Mouse (Mus musculus): Measurements from ENCODE around the gene Lrrc56. TPM values are rescaled to one million over a fixed set of nuclear protein-coding genes. Genes with fewer than 3 reads are reported as not detected.

Lrrc56 gene
- 14.9 and 17.3 TPM in 2 replicates for polyA plus RNA-seq (2016; fragmentation: Nextera tagmentation; extraction: Ambion mirVana)

- H3K27me3 ChIP-seq (ENCODE audit: insufficient read depth, poor library complexity, severe bottlenecking) = no peaks in the 10 kb centered on the region
- peaks cover 44% of the 10 kb centered on the region for H3K4me1 ChIP-seq (replicated peaks)
- under 1% methylated on average over 39 of the region's 39 CpGs for WGBS
- peak; percentile 98 for DNase-seq (ENCODE audit: low spot score)
- H3K9me3 ChIP-seq = no peaks in the 10 kb centered on the region
- H3K4me3 ChIP-seq = peak within 1 kb of the TSS; percentile 83
- peaks cover 46% of the 10 kb centered on the region for H3K36me3 ChIP-seq
- peak within 1 kb of the TSS; percentile 95 for H3K27ac ChIP-seq
Observed at GRCm38 (mm10) chr7:141193948-141194347, at the start of gene Lrrc56, which contains the start of gene Hras. Gene Lrrc56, plus strand, starts transcription at chr7:141194157. Gene Hras, minus strand, starts transcription at chr7:141194005.

GRCm38 (mm10) chr7:141144650-141145049, 49.3 kb upstream of the Lrrc56 start:
- Histone ChIP-seq H3K27me3 (ENCODE audit: insufficient read depth, poor library complexity, severe bottlenecking) (no peaks in the 10 kb centered on the region), H3K4me1 (replicated peaks) (no peaks in the 10 kb centered on the region), H3K27ac (no peak overlapping the region), H3K4me3 (no peak overlapping the region), H3K9me3 (no peaks in the 10 kb centered on the region), H3K36me3 (peaks cover 87% of the 10 kb centered on the region)
- no peak for DNase-seq (ENCODE audit: low spot score)
- 97% methylated on average over 3 of the region's 3 CpGs for WGBS

- H3K4me3 ChIP-seq = no peak overlapping the region
- no peaks in the 10 kb centered on the region for H3K4me1 ChIP-seq (replicated peaks)
- peaks cover 81% of the 10 kb centered on the region for H3K36me3 ChIP-seq
- no peak for DNase-seq (ENCODE audit: low spot score)
- no peak overlapping the region for H3K27ac ChIP-seq
- no peaks in the 10 kb centered on the region for H3K9me3 ChIP-seq
- 66% methylated on average over 1 of the region's 1 CpGs for WGBS
- no peaks in the 10 kb centered on the region for H3K27me3 ChIP-seq (ENCODE audit: insufficient read depth, poor library complexity, severe bottlenecking)
Observed at GRCm38 (mm10) chr7:141145403-141145802, 48.6 kb upstream of the Lrrc56 start.

GRCm38 (mm10) chr7:141146043-141146595, 47.8 kb upstream of the Lrrc56 start:
- Histone ChIP-seq H3K4me1 (replicated peaks) (no peaks in the 10 kb centered on the region), H3K27me3 (ENCODE audit: insufficient read depth, poor library complexity, severe bottlenecking) (no peaks in the 10 kb centered on the region), H3K27ac (no peak overlapping the region), H3K9me3 (no peaks in the 10 kb centered on the region), H3K4me3 (no peak overlapping the region), H3K36me3 (peaks cover 84% of the 10 kb centered on the region)
- 94% methylated on average over 12 of the region's 12 CpGs for WGBS
- DNase-seq (ENCODE audit: low spot score) = no peak

GRCm38 (mm10) chr7:141147044-141147443, 46.9 kb upstream of the Lrrc56 start:
- WGBS = 92% methylated on average over 6 of the region's 6 CpGs
- H3K36me3 ChIP-seq = peaks cover 85% of the 10 kb centered on the region
- H3K9me3 ChIP-seq = no peaks in the 10 kb centered on the region
- H3K27me3 ChIP-seq (ENCODE audit: insufficient read depth, poor library complexity, severe bottlenecking) = no peaks in the 10 kb centered on the region
- H3K27ac ChIP-seq = no peak overlapping the region
- H3K4me1 ChIP-seq (replicated peaks) = no peaks in the 10 kb centered on the region
- no peak for DNase-seq (ENCODE audit: low spot score)
- no peak overlapping the region for H3K4me3 ChIP-seq

GRCm38 (mm10) chr7:141148639-141149038, 45.3 kb upstream of the Lrrc56 start:
- H3K4me3 ChIP-seq = no peak overlapping the region
- no peaks in the 10 kb centered on the region for H3K4me1 ChIP-seq (replicated peaks)
- no peak for DNase-seq (ENCODE audit: low spot score)
- H3K27me3 ChIP-seq (ENCODE audit: insufficient read depth, poor library complexity, severe bottlenecking) = no peaks in the 10 kb centered on the region
- H3K36me3 ChIP-seq = peaks cover 86% of the 10 kb centered on the region
- WGBS = 83% methylated on average over 4 of the region's 4 CpGs
- H3K27ac ChIP-seq = no peak overlapping the region
- H3K9me3 ChIP-seq = no peaks in the 10 kb centered on the region

GRCm38 (mm10) chr7:141155362-141155761, 38.6 kb upstream of the Lrrc56 start:
- H3K9me3 ChIP-seq = no peaks in the 10 kb centered on the region
- no peak for DNase-seq (ENCODE audit: low spot score)
- H3K4me1 ChIP-seq (replicated peaks) = no peaks in the 10 kb centered on the region
- H3K27me3 ChIP-seq (ENCODE audit: insufficient read depth, poor library complexity, severe bottlenecking) = no peaks in the 10 kb centered on the region
- H3K27ac ChIP-seq = no peak overlapping the region
- peaks cover 89% of the 10 kb centered on the region for H3K36me3 ChIP-seq
- 91% methylated on average over 9 of the region's 9 CpGs for WGBS
- H3K4me3 ChIP-seq = no peak overlapping the region

GRCm38 (mm10) chr7:141164397-141164796, 29.6 kb upstream of the Lrrc56 start:
- no peak for DNase-seq (ENCODE audit: low spot score)
- peaks cover 66% of the 10 kb centered on the region for H3K36me3 ChIP-seq
- peaks cover 20% of the 10 kb centered on the region for H3K4me1 ChIP-seq (replicated peaks)
- no peak overlapping the region for H3K27ac ChIP-seq
- H3K9me3 ChIP-seq = no peaks in the 10 kb centered on the region
- 95% methylated on average over 7 of the region's 7 CpGs for WGBS
- H3K4me3 ChIP-seq = no peak overlapping the region
- peaks cover 4% of the 10 kb centered on the region; the same call in 1 of the 2 replicates for H3K27me3 ChIP-seq (ENCODE audit: insufficient read depth, poor library complexity, severe bottlenecking)

GRCm38 (mm10) chr7:141164850-141165249, 29.1 kb upstream of the Lrrc56 start:
- H3K9me3 ChIP-seq = no peaks in the 10 kb centered on the region
- H3K36me3 ChIP-seq = peaks cover 62% of the 10 kb centered on the region
- H3K27ac ChIP-seq = no peak overlapping the region
- no peak overlapping the region for H3K4me3 ChIP-seq
- 90% methylated on average over 6 of the region's 6 CpGs for WGBS
- peaks cover 5% of the 10 kb centered on the region; the same call in 1 of the 2 replicates for H3K27me3 ChIP-seq (ENCODE audit: insufficient read depth, poor library complexity, severe bottlenecking)
- DNase-seq (ENCODE audit: low spot score) = no peak
- peaks cover 20% of the 10 kb centered on the region for H3K4me1 ChIP-seq (replicated peaks)

GRCm38 (mm10) chr7:141167901-141168517, 25.9 kb upstream of the Lrrc56 start:
- peak overlapping the region; percentile 49 for H3K4me3 ChIP-seq
- no peak for DNase-seq (ENCODE audit: low spot score)
- H3K27me3 ChIP-seq (ENCODE audit: insufficient read depth, poor library complexity, severe bottlenecking) = peaks cover 5% of the 10 kb centered on the region; the same call in 1 of the 2 replicates
- H3K36me3 ChIP-seq = peaks cover 31% of the 10 kb centered on the region
- no peaks in the 10 kb centered on the region for H3K9me3 ChIP-seq
- peak overlapping the region; percentile 79 for H3K27ac ChIP-seq
- H3K4me1 ChIP-seq (replicated peaks) = peaks cover 29% of the 10 kb centered on the region
- WGBS = 17% methylated on average over 7 of the region's 7 CpGs

- Histone ChIP-seq H3K27ac (peak overlapping the region; percentile 79), H3K27me3 (ENCODE audit: insufficient read depth, poor library complexity, severe bottlenecking) (peaks cover 5% of the 10 kb centered on the region; the same call in 1 of the 2 replicates), H3K4me3 (peak overlapping the region; percentile 49), H3K9me3 (no peaks in the 10 kb centered on the region), H3K4me1 (replicated peaks) (peaks cover 34% of the 10 kb centered on the region), H3K36me3 (peaks cover 26% of the 10 kb centered on the region)
- 3% methylated on average over 22 of the region's 22 CpGs for whole genome bisulfite sequencing
- peak; percentile 43 for DNase-seq (ENCODE audit: low spot score)
Observed at GRCm38 (mm10) chr7:141168518-141168953, 25.4 kb upstream of the Lrrc56 start.

- H3K4me3 ChIP-seq = no peak overlapping the region
Observed at GRCm38 (mm10) chr7:141169300-141169699, 24.7 kb upstream of the Lrrc56 start.

GRCm38 (mm10) chr7:141169866-141170265, 24.1 kb upstream of the Lrrc56 start:
- peaks cover 35% of the 10 kb centered on the region for H3K4me1 ChIP-seq (replicated peaks)

More at GRCm38 (mm10) chr7:141169300-141169699, 24.7 kb upstream of the Lrrc56 start:
- Histone ChIP-seq H3K4me1 (replicated peaks) (peaks cover 35% of the 10 kb centered on the region), H3K27me3 (ENCODE audit: insufficient read depth, poor library complexity, severe bottlenecking) (peaks cover 5% of the 10 kb centered on the region; the same call in 1 of the 2 replicates), H3K27ac (no peak overlapping the region), H3K36me3 (peaks cover 19% of the 10 kb centered on the region), H3K9me3 (no peaks in the 10 kb centered on the region)
- WGBS = 88% methylated on average over 1 of the region's 1 CpGs
- no peak for DNase-seq (ENCODE audit: low spot score)

More at GRCm38 (mm10) chr7:141169866-141170265, 24.1 kb upstream of the Lrrc56 start:
- Histone ChIP-seq H3K27me3 (ENCODE audit: insufficient read depth, poor library complexity, severe bottlenecking) (peaks cover 5% of the 10 kb centered on the region; the same call in 1 of the 2 replicates), H3K4me3 (no peak overlapping the region), H3K27ac (no peak overlapping the region), H3K36me3 (peaks cover 13% of the 10 kb centered on the region), H3K9me3 (no peaks in the 10 kb centered on the region)
- DNase-seq (ENCODE audit: low spot score) = no peak
